Mouse (Mus musculus) E14TG2a.4 (cell line): Measurements from ENCODE around the gene Igsf8.

ENCODE experiments used
- H3K27me3 ChIP-seq: 2 replicates; pipeline ENCODE4 v1.6.1; 2014; ENCODE audit warnings: low read length, control low read depth; ENCODE audit not compliant: insufficient read depth
- H3K36me3 ChIP-seq: 2 replicates; pipeline ENCODE4 v1.6.1; 2014; ENCODE audit warnings: low read length, control low read depth; ENCODE audit not compliant: insufficient read depth
- H3K4me1 ChIP-seq: replicated peaks from 2 replicates; pipeline ENCODE4 v1.6.1; 2014; ENCODE audit warnings: low read depth, low read length, control low read depth
- H3K4me3 ChIP-seq: replicated peaks from 2 replicates; pipeline ENCODE4 v1.5.1; 2014; ENCODE audit warnings: mild to moderate bottlenecking, low read length
- H3K9me3 ChIP-seq: 2 replicates; pipeline ENCODE4 v1.6.1; 2014; ENCODE audit warnings: low read length, control low read depth
- CTCF ChIP-seq: conservative IDR thresholded peaks from 2 replicates; pipeline ENCODE4 v1.5.1; 2014; ENCODE audit warnings: low read length
- NANOG ChIP-seq: IDR thresholded peaks from 2 replicates; pipeline ENCODE4 v1.6.1; 2014; ENCODE audit warnings: borderline replicate concordance, low read length, mixed read lengths
- POU5F1 ChIP-seq: IDR thresholded peaks from 2 replicates; pipeline ENCODE4 v1.6.1; 2014; ENCODE audit warnings: low read length, borderline replicate concordance

Gene Igsf8

GRCm38 (mm10) chr1:172327206-172328001 lies 66.0 kb downstream of the Igsf8 start:
- Histone ChIP-seq H3K27me3 (peaks cover 73% of the 10 kb centered on the region), H3K36me3 (no peaks in the 10 kb centered on the region), H3K4me1 (peaks cover 58% of the 10 kb centered on the region), H3K4me3 (no peak overlapping the region), H3K9me3 (no peaks in the 10 kb centered on the region)
- no peak for TF ChIP-seq POU5F1
- no peak for TF ChIP-seq NANOG
- TF ChIP-seq CTCF, result no peak

GRCm38 (mm10) chr1:172328041-172328440 lies 66.6 kb downstream of the Igsf8 start:
- peaks cover 51% of the 10 kb centered on the region for H3K4me1 ChIP-seq
- H3K4me3 ChIP-seq, result no peak overlapping the region
- H3K27me3 ChIP-seq, result peaks cover 70% of the 10 kb centered on the region
- no peaks in the 10 kb centered on the region for H3K36me3 ChIP-seq
- 0 out of 2 replicates have a peak, but pooled peaks have one; percentile 12 for TF ChIP-seq NANOG
- no peak for TF ChIP-seq CTCF
- no peak for TF ChIP-seq POU5F1
- H3K9me3 ChIP-seq, result no peaks in the 10 kb centered on the region

- Histone ChIP-seq H3K27me3 (peaks cover 74% of the 10 kb centered on the region), H3K9me3 (no peaks in the 10 kb centered on the region), H3K4me3 (no peak overlapping the region), H3K36me3 (no peaks in the 10 kb centered on the region), H3K4me1 (peaks cover 47% of the 10 kb centered on the region)
- TF ChIP-seq CTCF (no peak), NANOG (no peak), POU5F1 (no peak)
Observed at GRCm38 (mm10) chr1:172328461-172328860, 67.0 kb downstream of the Igsf8 start.

- H3K9me3 ChIP-seq, result no peaks in the 10 kb centered on the region
- H3K4me1 ChIP-seq, result peaks cover 40% of the 10 kb centered on the region
- H3K36me3 ChIP-seq, result no peaks in the 10 kb centered on the region
- H3K4me3 ChIP-seq, result no peak within 1 kb of the TSS
- TF ChIP-seq POU5F1, result no peak
- TF ChIP-seq CTCF, result no peak
- no peak for TF ChIP-seq NANOG
- H3K27me3 ChIP-seq, result peaks cover 80% of the 10 kb centered on the region
Observed at GRCm38 (mm10) chr1:172329131-172329530, 67.7 kb downstream of the Igsf8 start, which contains the start of gene Kcnj9. Gene Kcnj9 (minus strand): TSS chr1:172329318.

GRCm38 (mm10) chr1:172329616-172330015 lies 68.2 kb downstream of the Igsf8 start:
- H3K4me1 ChIP-seq, result peaks cover 36% of the 10 kb centered on the region
- no peaks in the 10 kb centered on the region for H3K36me3 ChIP-seq
- H3K27me3 ChIP-seq, result peaks cover 81% of the 10 kb centered on the region
- H3K4me3 ChIP-seq, result no peak overlapping the region
- TF ChIP-seq NANOG, result no peak
- TF ChIP-seq POU5F1, result no peak
- TF ChIP-seq CTCF, result no peak
- peaks cover under 1% of the 10 kb centered on the region for H3K9me3 ChIP-seq

- TF ChIP-seq CTCF (no peak), NANOG (no peak), POU5F1 (no peak)
- H3K27me3 ChIP-seq, result peaks cover 81% of the 10 kb centered on the region
- peaks cover 24% of the 10 kb centered on the region for H3K4me1 ChIP-seq
- no peak overlapping the region for H3K4me3 ChIP-seq
- peaks cover 5% of the 10 kb centered on the region for H3K9me3 ChIP-seq
- H3K36me3 ChIP-seq, result no peaks in the 10 kb centered on the region
Observed at GRCm38 (mm10) chr1:172331422-172331947, 70.0 kb downstream of the Igsf8 start.

GRCm38 (mm10) chr1:172332925-172333324 lies 71.5 kb downstream of the Igsf8 start:
- peaks cover 5% of the 10 kb centered on the region for H3K9me3 ChIP-seq
- H3K27me3 ChIP-seq, result peaks cover 79% of the 10 kb centered on the region
- no peak overlapping the region for H3K4me3 ChIP-seq
- peaks cover 18% of the 10 kb centered on the region for H3K4me1 ChIP-seq
- H3K36me3 ChIP-seq, result no peaks in the 10 kb centered on the region
- no peak for TF ChIP-seq CTCF
- TF ChIP-seq POU5F1, result no peak
- TF ChIP-seq NANOG, result no peak

- H3K27me3 ChIP-seq, result peaks cover 79% of the 10 kb centered on the region
- no peak for TF ChIP-seq POU5F1
- no peak for TF ChIP-seq NANOG
- TF ChIP-seq CTCF, result no peak
Observed at GRCm38 (mm10) chr1:172333512-172333911, 72.1 kb downstream of the Igsf8 start.

GRCm38 (mm10) chr1:172335804-172336203 lies 74.4 kb downstream of the Igsf8 start:
- H3K4me1 ChIP-seq, result peaks cover 9% of the 10 kb centered on the region
- peaks cover 8% of the 10 kb centered on the region for H3K9me3 ChIP-seq
- TF ChIP-seq POU5F1, result no peak
- TF ChIP-seq NANOG, result no peak
- TF ChIP-seq CTCF, result no peak
- no peak overlapping the region for H3K4me3 ChIP-seq
- no peaks in the 10 kb centered on the region for H3K36me3 ChIP-seq
- peaks cover 80% of the 10 kb centered on the region for H3K27me3 ChIP-seq

More at GRCm38 (mm10) chr1:172333512-172333911, 72.1 kb downstream of the Igsf8 start:
- Histone ChIP-seq H3K9me3 (peaks cover 5% of the 10 kb centered on the region), H3K4me1 (peaks cover 14% of the 10 kb centered on the region), H3K36me3 (no peaks in the 10 kb centered on the region), H3K4me3 (no peak overlapping the region)
